Mouse (Mus musculus) layer of hippocampus, adult 11-12 months (tissue): Measurements from ENCODE around the gene Wwox.
A peak's percentile ranks its signal among the peaks of the same experiment; 100 is the strongest.

Experiments
- DNase-seq: peaks from one replicate; pipeline ENCODE4 v3.0.0; 2022; ENCODE audit warnings: low spot score

The Wwox gene

GRCm38 (mm10) chr8:114439334-114440204 is at the start of gene Wwox:
Gene Wwox, plus strand, starts transcription at chr8:114439655.
- peak; percentile 100 for DNase-seq

DNA sequence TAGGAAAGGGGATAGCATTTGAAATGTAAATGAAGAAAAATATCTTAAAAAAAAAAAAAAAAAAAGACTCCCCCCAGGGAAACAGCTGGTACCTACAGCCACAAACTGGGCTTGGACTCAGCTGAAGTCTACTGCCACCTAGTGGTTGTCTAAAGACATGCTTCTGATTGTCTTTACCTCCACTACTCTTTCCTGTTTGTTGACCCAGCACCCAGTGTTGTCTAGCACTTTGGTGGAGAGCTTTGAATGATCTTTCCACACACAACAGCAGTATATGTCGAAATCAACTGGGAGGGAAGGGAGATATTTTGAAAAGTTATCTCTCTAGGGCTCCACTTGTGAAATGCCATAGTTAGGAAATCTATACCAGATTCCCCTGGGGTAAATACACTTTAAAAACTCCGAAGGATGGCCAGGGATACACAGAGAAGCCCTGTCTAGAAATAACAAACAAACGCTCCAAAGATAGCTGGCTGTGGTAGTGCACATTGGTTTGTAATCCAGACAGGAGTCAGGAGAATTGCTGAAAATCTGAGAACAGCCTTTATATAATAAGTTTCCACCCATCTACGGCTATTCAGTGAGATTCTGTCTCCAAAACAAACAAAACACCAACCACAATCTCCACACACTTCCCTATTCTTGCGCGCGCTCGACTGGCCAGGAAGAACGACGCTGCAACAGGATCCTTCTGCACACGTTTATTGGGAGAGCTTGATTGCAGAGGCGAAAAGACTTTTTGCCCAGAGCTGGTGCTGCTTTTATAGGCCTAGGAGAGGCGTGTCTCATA is 48.8 kb upstream of the Wwox start:
- DNase-seq: no peak

- no peak for DNase-seq
Observed at GRCm38 (mm10) chr8:114398326-114398725, 41.1 kb upstream of the Wwox start.

- DNase-seq: no peak
Observed at GRCm38 (mm10) chr8:114399273-114399672, 40.2 kb upstream of the Wwox start.

DNA sequence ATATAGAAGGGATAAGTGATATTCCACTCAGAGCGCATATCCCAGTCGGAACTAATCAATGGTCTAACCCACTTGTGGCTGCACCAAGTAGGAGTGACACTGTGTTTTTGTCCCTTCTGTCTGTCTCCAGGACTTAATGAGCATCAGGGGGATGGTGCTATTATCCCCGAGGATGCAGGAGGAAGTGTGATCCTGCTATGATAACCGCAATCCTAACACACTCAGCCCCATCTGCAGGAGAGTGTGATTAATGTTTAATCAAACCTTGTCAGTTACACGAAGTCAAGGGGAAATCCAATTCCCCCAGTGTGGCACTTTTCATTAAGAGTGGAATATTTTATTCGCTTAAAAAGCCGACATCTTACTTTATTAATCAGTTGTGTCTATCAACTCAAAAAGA is 37.8 kb upstream of the Wwox start:
- DNase-seq: no peak

- DNase-seq: no peak
Observed at GRCm38 (mm10) chr8:114411421-114411820, 28.0 kb upstream of the Wwox start.

- no peak for DNase-seq
Observed at GRCm38 (mm10) chr8:114417786-114418185, 21.7 kb upstream of the Wwox start, which contains the start of gene Clec3a. Gene Clec3a, plus strand, starts transcription at chr8:114418086.

GRCm38 (mm10) chr8:114418486-114418885 is 21.0 kb upstream of the Wwox start:
- DNase-seq: no peak

DNA sequence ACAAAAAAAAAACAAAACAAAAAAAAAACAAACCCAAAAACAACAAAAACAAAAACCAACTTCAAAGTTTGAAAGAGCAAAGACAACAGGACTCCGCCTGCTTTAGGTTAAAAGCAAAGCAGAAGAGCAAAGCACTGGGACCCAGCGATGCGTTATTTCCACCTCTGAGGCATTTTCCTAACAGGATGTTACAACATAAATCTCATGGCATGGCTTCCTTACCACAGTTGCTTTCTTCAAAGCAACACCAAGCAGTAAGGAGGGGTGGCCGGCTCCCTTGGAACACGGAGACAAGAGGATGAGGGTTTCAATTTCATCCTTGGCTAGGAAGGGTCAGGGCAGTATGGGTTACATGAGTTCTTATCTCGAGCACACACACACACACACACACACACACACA is 20.6 kb upstream of the Wwox start:
- no peak for DNase-seq

DNA sequence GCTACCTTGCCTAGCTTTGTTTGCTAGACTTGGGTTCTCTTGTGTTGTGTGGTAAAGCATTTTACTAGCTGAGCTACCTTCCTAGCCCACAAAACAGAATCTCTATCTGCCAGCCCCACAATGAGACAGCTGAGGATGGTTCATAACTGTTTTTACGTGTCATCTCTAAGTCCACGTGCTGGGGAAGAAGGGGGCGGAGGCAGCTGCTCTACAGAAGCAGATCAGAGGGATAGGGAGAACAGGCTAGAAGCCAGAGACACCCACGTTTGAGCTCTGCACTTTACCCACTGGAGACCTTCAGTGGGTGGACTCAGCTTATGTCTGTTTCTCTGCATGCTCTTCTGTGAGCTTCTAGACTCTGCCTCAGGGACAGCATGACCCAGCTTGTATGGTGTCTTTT is 17.9 kb upstream of the Wwox start:
- peak; percentile 15 for DNase-seq

- peak; percentile 62 for DNase-seq
Observed at GRCm38 (mm10) chr8:114438236-114438635, 1.2 kb upstream of the Wwox start.

- no peak for DNase-seq
Observed at GRCm38 (mm10) chr8:114440205-114440589, 742 bp downstream of the Wwox start.

DNA sequence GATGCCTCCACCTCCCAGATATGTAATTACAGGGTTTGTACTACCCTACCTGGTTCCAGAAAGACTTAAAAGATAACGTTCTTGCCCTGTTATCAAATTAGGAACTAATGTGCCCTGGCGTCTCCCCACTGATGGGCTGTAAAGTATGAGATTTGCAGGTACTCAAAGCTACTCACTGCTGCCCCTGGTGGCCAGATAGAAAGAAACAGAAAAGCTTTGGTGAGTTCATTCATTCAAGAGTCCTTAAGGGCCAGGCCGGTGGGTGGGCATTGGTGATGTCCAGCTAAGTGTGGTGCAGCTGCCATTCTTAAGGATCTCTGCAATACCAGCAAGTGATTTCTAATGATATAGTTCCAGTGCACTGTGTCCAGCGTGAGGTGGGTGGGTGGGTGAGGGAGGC is 2.2 kb downstream of the Wwox start:
- DNase-seq: no peak

DNA sequence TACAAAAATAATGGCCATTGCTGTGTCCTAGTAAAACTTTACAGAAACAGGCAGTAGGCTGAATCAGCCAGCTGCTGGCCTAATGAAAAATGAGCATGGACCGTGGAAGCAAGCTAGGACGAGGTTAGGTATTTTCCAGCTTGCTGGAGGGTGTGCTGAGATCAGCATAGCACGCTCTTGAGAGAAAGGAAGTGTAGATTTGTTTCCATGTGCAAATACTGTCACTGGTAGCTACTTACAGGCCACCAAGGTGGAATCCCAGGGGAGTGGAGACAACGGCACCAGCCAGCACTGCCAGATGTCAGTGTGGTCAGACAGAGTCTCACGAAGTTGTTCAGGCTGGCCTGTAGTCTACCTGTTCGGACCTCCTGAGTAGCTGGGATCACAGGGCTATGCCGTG is 7.4 kb downstream of the Wwox start:
- DNase-seq: no peak

DNA sequence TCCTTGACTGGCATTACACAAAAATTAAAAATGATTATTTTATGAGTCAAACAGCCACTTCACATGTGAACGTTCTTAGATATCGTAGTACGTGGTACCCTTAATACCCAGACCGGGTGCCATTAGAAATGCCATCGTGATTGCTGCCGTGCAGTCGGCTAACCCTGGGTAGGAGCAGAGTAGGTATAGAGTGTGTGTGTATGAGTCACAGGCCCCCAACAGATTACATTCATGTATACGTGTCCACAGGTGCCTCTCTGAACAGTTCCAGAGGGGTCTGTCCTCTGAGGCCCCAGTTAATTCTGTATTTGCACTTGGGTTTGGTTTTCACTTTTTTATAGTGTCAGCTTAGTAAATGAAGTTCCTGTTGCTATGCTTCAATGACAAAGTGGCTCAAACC is 12.8 kb downstream of the Wwox start:
- no peak for DNase-seq

DNA sequence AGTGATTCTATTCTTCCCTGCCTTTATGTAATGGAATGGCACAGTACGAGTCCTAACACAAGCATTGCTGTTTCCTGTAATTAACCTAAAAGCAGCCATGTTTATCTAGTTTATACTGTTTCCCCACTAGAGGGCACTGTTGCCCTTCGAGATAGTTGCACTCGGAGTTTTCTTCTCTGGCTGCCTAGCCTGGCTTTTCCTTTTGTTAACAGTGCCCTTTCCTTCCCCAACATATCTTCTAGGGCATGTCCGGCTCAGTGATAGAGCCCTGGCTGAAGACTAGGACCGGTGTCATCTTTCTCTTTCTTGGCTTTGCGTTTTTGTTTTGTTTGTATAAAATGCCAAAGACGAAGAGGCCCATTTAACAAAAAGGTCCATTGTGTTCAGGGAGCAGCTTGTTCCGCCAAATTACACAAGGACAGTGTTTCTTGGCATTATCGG is 13.3 kb downstream of the Wwox start:
- peak; percentile 59 for DNase-seq

DNA sequence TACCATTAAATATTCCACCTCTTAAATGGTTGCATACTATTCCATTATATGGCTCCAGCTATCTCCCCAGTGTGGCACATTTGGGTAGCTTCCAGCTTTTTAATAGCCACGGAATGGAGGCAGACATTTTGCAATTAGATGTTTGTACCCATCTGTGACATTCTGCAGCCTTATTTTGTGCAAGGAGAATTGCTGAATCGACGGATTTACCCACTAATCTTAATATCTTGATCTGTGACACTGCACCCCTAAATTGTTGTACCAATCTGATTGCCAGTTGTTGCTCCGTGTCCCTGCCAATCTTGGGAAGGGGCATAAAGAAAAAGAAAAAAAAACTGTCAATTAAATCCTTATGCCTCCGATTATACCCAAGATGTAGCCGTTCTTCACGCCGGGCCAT is 15.8 kb downstream of the Wwox start:
- no peak for DNase-seq

- DNase-seq: no peak
Observed at GRCm38 (mm10) chr8:114455953-114456352, 16.5 kb downstream of the Wwox start.

DNA sequence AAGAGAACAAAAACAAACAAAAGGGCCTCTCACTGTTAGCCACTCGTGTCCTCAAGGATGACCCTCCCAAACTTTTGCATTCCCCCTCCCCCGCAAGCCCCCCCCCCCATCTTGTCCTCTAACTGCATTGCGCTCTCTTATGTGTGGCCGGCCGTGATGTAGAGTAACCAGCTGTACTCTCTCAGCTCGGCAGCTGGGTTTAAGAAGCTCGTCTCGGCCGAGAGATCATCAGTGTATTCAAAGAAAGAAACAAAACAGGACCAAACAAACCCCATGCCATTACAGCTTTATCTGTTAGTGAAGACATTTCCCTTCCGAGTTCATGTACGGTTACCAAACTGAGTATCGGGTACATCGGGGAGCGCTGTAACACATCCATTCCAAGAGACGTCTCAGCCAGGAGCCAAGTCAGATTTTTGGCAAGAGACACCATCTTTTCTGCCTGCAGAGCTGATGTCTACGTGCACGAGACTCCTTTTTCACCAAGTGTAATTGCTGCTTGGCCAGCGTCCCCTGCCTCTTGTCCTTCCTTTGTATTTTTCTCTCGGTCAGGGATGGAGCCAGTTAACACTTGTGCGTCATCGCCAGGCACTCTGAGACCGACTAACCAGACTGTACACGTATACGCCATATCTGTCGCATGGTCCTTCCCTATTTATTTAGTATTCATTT is 18.8 kb downstream of the Wwox start:
- no peak for DNase-seq

DNA sequence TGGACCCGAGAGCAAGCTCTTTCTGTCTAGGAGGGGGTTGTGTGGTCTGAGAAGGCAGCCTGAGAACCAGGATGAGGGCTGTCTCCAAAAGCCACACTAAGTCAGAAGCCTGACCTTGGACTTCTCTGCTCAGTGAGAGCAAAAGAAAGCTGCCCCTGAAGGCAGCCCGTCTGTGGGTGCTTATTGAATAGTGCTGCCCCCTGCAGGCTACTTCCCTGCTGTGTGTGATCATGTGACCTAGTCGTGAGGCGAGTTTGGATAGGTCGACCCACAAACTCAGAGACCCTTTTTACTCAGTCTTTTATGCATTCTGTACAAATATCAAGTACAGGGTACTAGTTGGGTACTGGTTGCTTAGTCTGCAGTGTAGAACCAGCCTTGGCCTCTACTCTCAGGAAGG is 21.1 kb downstream of the Wwox start:
- no peak for DNase-seq

DNA sequence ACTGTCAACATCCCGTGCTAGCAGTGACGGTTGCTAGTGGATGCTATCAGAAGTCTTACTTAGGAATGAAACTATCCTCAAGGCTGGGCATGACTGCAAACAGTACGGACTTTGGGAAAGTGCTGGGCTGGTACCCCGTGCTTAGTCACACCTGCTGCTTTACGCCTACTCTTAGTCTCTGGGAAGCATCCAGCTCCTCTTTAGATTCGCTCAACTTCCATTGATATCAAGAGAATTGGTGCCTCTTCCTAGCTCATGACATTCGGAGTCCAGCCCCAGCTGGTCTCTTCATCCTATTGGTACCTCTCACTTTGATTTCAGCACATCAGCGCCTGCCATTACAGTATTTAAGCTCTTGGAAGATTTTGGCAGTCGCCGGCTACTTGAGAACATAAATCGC is 23.1 kb downstream of the Wwox start:
- DNase-seq: no peak

GRCm38 (mm10) chr8:114463305-114463704 is 23.9 kb downstream of the Wwox start:
- no peak for DNase-seq
